Mouse (Mus musculus) lung, adult 2 months (tissue): ENCODE measurements around the gene Dnajc4.

Experiments
- CTCF ChIP-seq: fragments of 200-500 bp; IDR thresholded peaks from 2 replicates; pipeline ENCODE4 v1.5.1; 2011; ENCODE audit warnings: mild to moderate bottlenecking, low read length, control low read depth; ENCODE audit not compliant: insufficient read depth
- POLR2A ChIP-seq: fragments of 200-500 bp; IDR thresholded peaks from 2 replicates; pipeline ENCODE4 v1.6.1; 2011; ENCODE audit warnings: low read depth, mild to moderate bottlenecking, control low read depth, low read length, borderline replicate concordance; ENCODE audit errors: extremely low read depth

DNA sequence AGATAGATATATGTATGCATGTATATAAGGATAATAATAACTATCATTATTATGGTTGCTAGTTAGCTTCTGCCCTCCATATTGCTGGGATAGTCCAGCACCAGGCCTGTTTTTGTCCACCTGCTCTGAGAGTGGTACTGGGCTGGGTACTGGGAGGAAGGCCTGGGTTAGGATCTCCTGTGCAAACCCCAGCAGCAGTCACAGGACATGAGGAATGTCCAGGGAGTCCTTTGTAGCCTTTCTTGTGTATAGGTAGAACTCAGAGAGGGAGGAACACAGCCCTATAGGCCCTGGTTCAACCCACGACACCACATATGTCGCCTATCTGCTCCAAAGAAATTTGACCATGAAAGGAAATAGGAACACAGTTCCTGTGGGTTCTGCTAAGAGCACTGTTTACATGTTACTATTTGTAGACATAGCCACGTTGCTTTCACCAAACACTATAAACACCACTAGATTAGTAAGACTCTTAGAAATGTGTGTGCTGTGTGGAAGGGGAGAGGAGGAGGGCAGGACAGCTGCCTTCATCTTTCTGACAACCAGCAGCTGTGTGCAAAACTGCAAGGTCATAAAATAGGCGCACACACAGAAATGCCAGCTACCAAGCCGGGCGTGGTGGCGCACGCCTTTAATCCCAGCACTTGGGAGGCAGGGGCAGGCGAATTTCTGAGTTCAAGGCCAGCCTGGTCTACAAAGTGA lies 14.7 kb upstream of the Dnajc4 start:
- TF ChIP-seq POLR2A = no peak
- no peak for TF ChIP-seq CTCF
